Mouse (Mus musculus): ENCODE results near the gene Hnrnpll.

Gene Hnrnpll

GRCm38 (mm10) chr17:79998986-79999385, 63.1 kb downstream of the Hnrnpll start:
- DNase-seq (ENCODE audit: low read depth) = peak; percentile 22

DNA sequence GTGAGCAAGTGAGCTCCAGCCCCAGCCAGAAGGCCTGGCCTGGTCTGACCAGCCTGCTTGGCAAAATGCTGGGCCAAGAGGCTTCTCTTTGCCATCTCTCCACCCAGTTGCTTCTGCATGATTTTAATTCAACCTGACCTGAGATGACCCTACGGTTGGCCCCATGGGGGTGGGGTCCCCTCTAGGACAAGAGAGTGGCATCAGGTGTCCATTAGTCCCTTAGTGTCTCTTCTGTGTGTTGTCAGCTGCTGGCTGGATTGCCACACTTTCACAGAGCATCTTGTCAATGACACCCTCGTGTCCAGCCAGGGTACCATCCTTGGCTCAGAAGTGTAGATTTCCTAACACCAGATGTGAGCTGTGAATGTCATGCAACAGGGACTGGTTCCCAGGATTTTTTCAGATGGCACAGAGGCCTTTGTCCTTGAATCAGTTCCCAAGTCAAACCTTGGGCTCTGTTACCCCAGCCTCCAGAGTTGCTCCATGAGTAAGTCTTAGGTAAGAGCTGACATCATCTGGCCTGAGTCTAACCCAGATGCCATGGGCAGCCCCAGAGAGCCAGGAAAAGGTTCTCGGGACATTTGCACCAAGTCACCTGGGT, 66.9 kb downstream of the Hnrnpll start:
- DNase-seq (ENCODE audit: low read depth) = no peak

DNA sequence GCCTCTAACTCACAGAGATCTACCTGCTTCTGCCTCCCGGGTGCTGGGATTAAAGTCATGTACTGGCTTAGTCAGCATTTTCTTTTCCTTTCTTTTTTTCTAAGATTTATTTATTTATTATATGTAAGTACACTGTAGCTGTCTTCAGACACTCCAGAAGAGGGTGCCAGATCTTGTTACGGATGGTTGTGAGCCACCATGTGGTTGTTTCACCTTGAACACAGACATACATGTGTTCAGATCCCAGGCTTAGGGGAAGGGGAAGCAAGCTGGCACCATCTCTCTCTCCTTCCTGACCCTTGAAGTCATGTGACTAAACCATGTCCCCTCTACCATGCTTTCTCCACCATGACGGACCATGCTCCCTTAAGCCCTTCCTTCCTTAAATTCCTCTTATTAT, 70.0 kb downstream of the Hnrnpll start:
- DNase-seq (ENCODE audit: low read depth) = no peak

DNA sequence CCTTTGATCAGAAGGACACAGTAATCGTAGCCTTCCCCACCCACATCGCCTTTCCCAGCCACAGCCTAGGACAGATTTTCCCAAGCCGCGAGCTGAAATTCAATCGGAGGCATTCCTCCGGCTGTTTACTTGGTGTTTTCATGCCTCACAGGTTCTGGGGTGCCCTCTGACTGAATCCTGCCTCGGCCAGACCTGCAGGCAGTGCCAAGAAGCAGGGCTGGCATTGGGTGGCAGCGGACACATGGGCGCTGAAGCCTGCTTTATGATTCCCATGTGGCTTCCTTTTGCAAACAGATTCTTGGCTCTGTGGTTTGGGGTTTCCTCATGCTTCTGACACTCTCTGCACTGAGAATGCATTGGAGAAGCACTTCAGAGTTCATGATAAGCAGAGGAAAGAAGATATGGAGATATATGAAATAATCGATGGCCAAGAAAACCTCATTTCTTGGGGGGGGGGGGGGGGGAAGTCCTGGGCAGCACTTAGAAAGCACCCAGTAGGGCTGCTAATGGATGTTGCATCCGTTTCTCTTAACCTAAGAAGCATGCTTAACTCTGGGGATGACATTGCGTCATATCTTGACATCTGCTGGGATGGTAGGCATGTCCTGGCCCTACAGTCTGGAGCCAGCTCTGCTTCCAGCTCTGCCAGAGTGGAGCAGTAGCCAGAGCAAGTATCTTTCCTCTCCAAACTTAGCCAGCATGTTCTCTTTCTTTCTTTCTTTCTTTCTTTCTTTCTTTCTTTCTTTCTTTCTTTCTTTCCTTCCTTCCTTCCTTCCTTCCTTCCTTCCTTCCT, 70.8 kb downstream of the Hnrnpll start:
- DNase-seq (ENCODE audit: low read depth) = no peak

DNA sequence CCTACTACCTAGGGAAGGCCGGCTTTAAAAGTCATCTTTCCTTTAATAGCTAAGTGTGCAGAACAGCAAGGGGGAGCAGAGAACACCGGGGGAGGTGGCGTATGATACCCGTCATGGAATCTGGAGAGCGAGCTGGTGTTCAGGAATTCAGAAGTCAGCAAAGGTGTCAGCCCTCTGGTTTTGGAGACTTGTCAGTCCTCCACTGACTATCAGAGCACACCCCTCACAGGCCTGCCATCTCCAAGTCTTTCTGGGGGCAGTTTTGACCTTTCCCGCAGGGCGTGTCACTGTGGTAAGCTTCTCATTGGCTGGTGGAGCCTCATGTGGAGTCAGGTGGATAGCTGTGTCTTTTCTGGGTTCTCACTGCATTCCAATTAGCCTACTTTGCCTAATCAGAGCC, 72.0 kb downstream of the Hnrnpll start:
- DNase-seq (ENCODE audit: low read depth) = no peak

- no peak for DNase-seq (ENCODE audit: low read depth)
These were observed 77.7 kb downstream of the Hnrnpll start for GRCm38 (mm10) chr17:79984450-79984849.

- no peak for DNase-seq (ENCODE audit: low read depth)
These were observed 79.1 kb downstream of the Hnrnpll start for GRCm38 (mm10) chr17:79982955-79983529.

GRCm38 (mm10) chr17:79982548-79982947, 79.6 kb downstream of the Hnrnpll start:
- no peak for DNase-seq (ENCODE audit: low read depth)

DNA sequence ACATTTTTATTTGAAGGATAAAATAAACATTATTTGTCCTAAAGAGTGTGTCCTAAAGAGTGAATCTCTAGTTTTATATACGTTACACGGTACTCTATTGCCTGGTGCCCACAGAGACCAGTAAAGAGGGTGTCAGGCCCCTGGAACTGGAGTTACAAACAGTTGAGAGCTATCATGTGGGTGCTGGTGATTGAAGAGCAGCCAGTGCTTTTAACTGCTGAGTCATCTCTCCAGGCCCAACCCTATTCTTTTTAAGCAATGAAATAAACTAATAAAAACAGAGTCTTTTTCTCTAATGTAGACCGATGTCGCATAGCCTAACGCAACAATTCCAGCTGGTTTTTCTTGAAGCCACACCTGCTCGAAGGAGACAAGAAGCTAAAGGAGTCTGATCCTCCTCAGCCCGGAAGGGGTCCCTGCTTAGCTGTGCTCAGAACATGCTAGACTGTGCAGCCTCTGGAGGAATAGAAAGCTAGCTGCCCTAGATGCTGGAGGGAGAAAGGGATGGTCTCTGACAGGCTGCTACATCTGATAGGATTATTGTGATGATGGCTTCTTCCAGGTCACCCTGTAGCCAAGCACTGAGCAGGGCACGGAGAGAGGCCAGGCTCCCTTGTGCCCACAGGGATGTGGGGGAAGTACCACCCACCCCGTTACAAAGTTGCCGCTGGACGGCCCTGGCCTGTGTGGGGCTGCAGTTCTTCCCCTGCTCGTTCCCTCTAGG, 80.2 kb downstream of the Hnrnpll start:
- peak; percentile 42 for DNase-seq (ENCODE audit: low read depth)

- no peak for DNase-seq (ENCODE audit: low read depth)
These were observed 80.8 kb downstream of the Hnrnpll start for GRCm38 (mm10) chr17:79981348-79981747.

- no peak for DNase-seq (ENCODE audit: low read depth)
These were observed 81.6 kb downstream of the Hnrnpll start for GRCm38 (mm10) chr17:79980421-79981120.

All from NIH3T3 (cell line).